In the genomic region with DNA sequence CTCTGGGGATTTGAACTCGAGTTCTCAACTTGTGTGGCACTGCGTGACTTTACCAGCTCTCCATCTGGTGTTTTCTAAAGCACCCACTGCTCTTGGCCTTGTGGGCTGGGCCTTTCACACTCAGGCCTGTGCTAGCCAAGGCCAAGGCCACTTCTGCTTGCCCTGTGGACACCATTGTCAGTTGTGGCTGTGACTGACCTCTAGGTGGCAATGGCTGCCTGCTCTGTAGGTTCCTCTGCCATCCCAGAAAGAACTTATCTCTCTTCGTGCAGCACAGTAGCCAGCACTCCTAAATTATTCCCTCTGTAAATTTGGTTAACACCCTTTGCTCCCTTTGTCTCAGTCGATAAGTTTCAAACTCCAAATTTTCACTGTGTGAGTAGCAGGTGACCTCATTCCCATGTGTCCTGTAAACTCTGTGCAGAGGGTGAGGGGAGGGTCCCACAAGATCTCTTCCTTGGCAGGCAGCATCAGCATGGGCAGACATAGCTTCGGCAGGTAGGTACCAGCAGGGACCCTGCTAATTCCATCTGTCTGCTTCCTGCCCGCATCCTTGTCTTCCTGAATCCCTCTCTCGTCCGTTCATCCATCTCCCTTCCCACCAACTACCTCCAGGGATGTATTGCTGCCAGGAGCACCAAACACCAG, we compare ENCODE assay signal across 9 mouse cellular contexts.
DNase-seq lines count a peak whose midpoint lies in the region; ATAC-seq and TF ChIP-seq lines count a peak whose summit lies in the region.
"Had no signal": no experiment of that assay in that cellular context is flagged by ENCODE, and none has a peak within 500 bp of the region (broad histone marks: within the 10 kb centered on the region; RNA-seq: fewer than 3 reads in every experiment).

No protein-coding gene starts in this region.

- H3K4me1 ChIP-seq in liver, adult 2 months (ENCODE audit: control insufficient read depth, insufficient read depth, low read length), result peaks cover 2% of the 10 kb centered on the region; the same call in 1 of the 2 replicates
- H3K4me1 ChIP-seq in liver, embryonic 12.5 days, result peaks cover 13% of the 10 kb centered on the region
- no peaks in the 10 kb centered on the region for H3K4me1 ChIP-seq in forebrain, embryonic 14.5 days (ENCODE audit: control insufficient read depth, insufficient read depth, low read length)

- ATAC-seq in liver, embryonic 12.5 days, result no peak
- ATAC-seq in forebrain, embryonic 14.5 days, result peak; percentile 67
- ATAC-seq in megakaryocyte, adult 5-6 weeks (ENCODE audit: poor library complexity, severe bottlenecking), result 0 out of 2 replicates have a peak, but pooled peaks have one; percentile 45

- H3K79me2 ChIP-seq in liver, adult 2 months (ENCODE audit: control insufficient read depth, insufficient read depth, low read length), result no peaks in the 10 kb centered on the region

- TF ChIP-seq CTCF in liver, adult 2 months (IDR thresholded peaks at IDR 0.05; ENCODE audit: low read depth, low read length), result peak; percentile 80

- H3K36me3 ChIP-seq in liver, adult 2 months (ENCODE audit: control insufficient read depth, insufficient read depth, low read length), result no peaks in the 10 kb centered on the region
- no peaks in the 10 kb centered on the region for H3K36me3 ChIP-seq in liver, embryonic 12.5 days
- no peaks in the 10 kb centered on the region for H3K36me3 ChIP-seq in forebrain, embryonic 14.5 days (ENCODE audit: control insufficient read depth, insufficient read depth, low read length)
- H3K36me3 ChIP-seq: embryonic facial prominence, embryonic 13.5 days had no signal

- no peaks in the 10 kb centered on the region for H3K9me3 ChIP-seq in liver, embryonic 12.5 days (replicated peaks)
- no peaks in the 10 kb centered on the region for H3K9me3 ChIP-seq in forebrain, embryonic 14.5 days (replicated peaks; ENCODE audit: control insufficient read depth, low read length)
- H3K9me3 ChIP-seq: embryonic facial prominence, embryonic 13.5 days had no signal

- WGBS in liver, adult 2 months, result 60% methylated on average over 8 of the region's 8 CpGs
- WGBS in liver, embryonic 12.5 days (ENCODE audit: insufficient replicate concordance), result 63% methylated on average over 8 of the region's 8 CpGs
- WGBS in forebrain, embryonic 14.5 days, result 71% methylated on average over 8 of the region's 8 CpGs

- H3K4me2 ChIP-seq in liver, embryonic 12.5 days, result no peak overlapping the region
- H3K4me2 ChIP-seq in forebrain, embryonic 14.5 days (ENCODE audit: low read length), result no peak overlapping the region
- H3K4me2 ChIP-seq: embryonic facial prominence, embryonic 13.5 days had no signal

- H3K27me3 ChIP-seq in liver, adult 2 months (ENCODE audit: control insufficient read depth, insufficient read depth, low read length), result no peaks in the 10 kb centered on the region
- no peaks in the 10 kb centered on the region for H3K27me3 ChIP-seq in liver, embryonic 12.5 days (replicated peaks)
- no peaks in the 10 kb centered on the region for H3K27me3 ChIP-seq in forebrain, embryonic 14.5 days (replicated peaks; ENCODE audit: control insufficient read depth, insufficient read depth, low read length)
- H3K27me3 ChIP-seq: embryonic facial prominence, embryonic 13.5 days had no signal

- H3K4me3 ChIP-seq in liver, adult 2 months (ENCODE audit: insufficient read depth, low read depth, low read length), result no peak overlapping the region
- H3K4me3 ChIP-seq in liver, embryonic 12.5 days, result no peak overlapping the region
- no peak overlapping the region for H3K4me3 ChIP-seq in forebrain, embryonic 14.5 days (ENCODE audit: low read depth, low read length)
- H3K4me3 ChIP-seq: embryonic facial prominence, embryonic 13.5 days had no signal

- no peak for TF ChIP-seq POLR2A in liver, adult 2 months (IDR thresholded peaks at IDR 0.05; ENCODE audit: extremely low read depth, insufficient read depth, low read length)

- peak; percentile 59 for DNase-seq in liver, adult 2 months (ENCODE audit: extremely low read depth, low read depth, low spot score)
- peak; percentile 39 for DNase-seq in cerebellum, adult 11 months
- DNase-seq in forebrain, embryonic 14.5 days (ENCODE audit: low spot score), result peak; percentile 51
- peak; percentile 16 to 65 for DNase-seq in layer of hippocampus, adult 18-20 months (ENCODE audit: low spot score in 2 of 2)
- DNase-seq in skeletal muscle tissue, adult 2 months (ENCODE audit: low read depth, low spot score), result peak; percentile 33
- no peak for DNase-seq in thymus, adult 18-20 months

- no peak overlapping the region for H3K27ac ChIP-seq in liver, adult 2 months (replicated peaks; ENCODE audit: insufficient read depth, low read depth, low read length)
- H3K27ac ChIP-seq in liver, embryonic 12.5 days, result no peak overlapping the region
- H3K27ac ChIP-seq in forebrain, embryonic 14.5 days (ENCODE audit: low read depth, low read length), result no peak overlapping the region
- H3K27ac ChIP-seq: embryonic facial prominence, embryonic 13.5 days had no signal

- H3K9ac ChIP-seq in liver, adult 2 months (ENCODE audit: low read depth, low read length), result no peak overlapping the region
- H3K9ac ChIP-seq in liver, embryonic 12.5 days, result no peak overlapping the region
- H3K9ac ChIP-seq in forebrain, embryonic 14.5 days (ENCODE audit: low read length), result no peak overlapping the region
- H3K9ac ChIP-seq: embryonic facial prominence, embryonic 13.5 days had no signal

Comparison
In these comparisons a context has a peak if more than half of its experiments do, and no peak if none do; other contexts are left out.
1. DNase-seq: peak in liver, adult 2 months (single experiment), cerebellum, adult 11 months (single experiment), forebrain, embryonic 14.5 days (single experiment), layer of hippocampus, adult 18-20 months (2 of 2) and skeletal muscle tissue, adult 2 months (single experiment); none in thymus, adult 18-20 months (0 of 2).